Mouse (Mus musculus) v-Abl transformed pro-B cells (cell line): ENCODE data around the gene Cacna1s.

ENCODE experiments used
- in situ Hi-C, 2 experiments: fragments of 400-800 bp; cut with MboI; formaldehyde crosslinking; loops; one replicate each; pipeline ENCODE4 v1.15.1; 2025; ENCODE audit not compliant: unreplicated experiment in 2 of 2

The Cacna1s gene

DNA sequence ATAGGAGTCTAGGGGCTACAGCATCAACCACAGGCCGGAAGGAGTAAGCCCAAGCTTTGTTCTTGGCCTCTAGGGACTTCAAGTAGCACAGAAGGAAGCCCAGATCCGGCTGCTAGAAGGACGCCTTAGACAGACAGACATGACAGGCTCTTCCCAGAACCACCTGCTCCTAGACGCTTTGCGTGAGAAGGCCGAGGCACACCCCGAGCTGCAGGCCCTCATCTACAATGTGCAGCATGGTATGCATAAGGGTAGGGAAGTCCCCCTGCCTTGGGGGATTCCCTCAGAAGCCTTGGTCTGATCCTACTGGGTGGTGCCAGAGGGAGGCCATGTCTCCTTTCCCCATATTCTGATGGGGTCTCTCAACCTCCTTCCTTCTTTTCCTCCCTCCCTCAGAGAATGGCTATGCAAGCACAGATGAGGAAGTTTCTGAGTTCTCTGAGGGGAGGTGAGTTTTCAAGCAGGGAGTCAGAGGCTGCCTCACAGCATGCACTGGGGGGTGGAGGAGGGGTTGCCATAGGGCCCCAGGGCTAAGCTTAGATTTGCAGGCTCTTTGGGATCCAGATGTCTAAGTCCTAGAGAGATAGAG is 108.9 kb downstream of the Cacna1s start:
- in situ Hi-C loops = no loop called here

- in situ Hi-C loops = no loop called here
Observed at GRCm38 (mm10) chr1:136165436-136165835, 112.9 kb downstream of the Cacna1s start.

- in situ Hi-C loops = no loop called here
Observed at GRCm38 (mm10) chr1:136167657-136168056, 115.1 kb downstream of the Cacna1s start.
